Mouse (Mus musculus): ENCODE measurements at regions not wholly inside any gene's neighbourhood (a gene's known extent, or its start where the extent isn't known, plus 50 kb on each side); places are given as distances from the start of the nearest gene placed in this dataset.
A peak's percentile ranks its signal among the peaks of the same experiment; 100 is the strongest.

DNA sequence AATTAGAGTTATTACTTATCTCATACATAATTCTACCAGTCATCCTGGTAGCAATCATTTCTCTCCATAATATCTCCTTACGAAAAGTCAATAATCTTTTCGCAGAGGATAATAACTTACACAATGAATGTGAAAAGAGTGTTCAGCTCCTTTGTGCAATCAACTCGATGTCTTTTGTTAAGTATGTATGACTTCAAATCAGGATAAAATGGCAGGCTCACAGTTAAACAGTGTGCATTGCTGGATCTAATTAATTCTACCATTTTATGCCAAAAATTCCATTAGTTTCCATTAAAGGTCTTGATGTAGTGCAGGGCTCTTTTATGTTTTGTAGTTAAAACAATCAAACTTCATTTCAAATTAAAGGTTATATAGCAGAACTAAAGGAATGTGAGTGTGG, 239.6 kb upstream of the Robo2 start:
- H3K9ac ChIP-seq = no peak overlapping the region
- ATAC-seq (ENCODE audit: insufficient number of reproducible peaks, insufficient read depth, low FRiP score, low TSS enrichment, low read depth) = no peak

DNA sequence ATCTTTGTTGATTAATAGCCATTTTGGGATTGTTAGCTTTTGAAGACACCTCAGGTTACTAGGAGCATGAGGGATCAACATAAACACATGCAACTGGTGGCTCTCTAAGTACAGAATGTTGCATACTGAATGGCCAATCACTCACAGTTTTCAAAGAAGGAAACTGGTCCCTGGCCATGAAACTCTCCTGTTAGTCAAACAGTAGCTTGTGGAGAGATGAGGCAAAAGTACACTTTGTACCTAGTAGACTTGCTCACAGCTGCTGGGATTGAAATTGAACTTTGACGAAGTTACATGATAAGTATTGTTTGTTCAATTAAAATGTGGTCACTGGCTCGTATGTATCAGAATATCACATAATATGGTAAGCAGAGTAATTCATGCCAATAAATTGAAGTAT, 237.6 kb upstream of the Robo2 start:
- Histone ChIP-seq H3K4me1 (no peaks in the 10 kb centered on the region), H3K4me2 (no peak overlapping the region), H3K27me3 (no peaks in the 10 kb centered on the region), H3K4me3 (no peak overlapping the region), H3K9ac (no peak overlapping the region), H3K9me3 (no peaks in the 10 kb centered on the region), H3K36me3 (no peaks in the 10 kb centered on the region), H3K27ac (no peak overlapping the region)
- ATAC-seq (ENCODE audit: insufficient number of reproducible peaks, insufficient read depth, low FRiP score, low TSS enrichment, low read depth) = no peak
- 71% methylated on average over 2 of the region's 2 CpGs for WGBS

More for the DNA sequence above, 239.6 kb upstream of the Robo2 start:
- Histone ChIP-seq H3K27ac (no peak overlapping the region), H3K4me1 (no peaks in the 10 kb centered on the region), H3K4me2 (no peak overlapping the region), H3K27me3 (no peaks in the 10 kb centered on the region), H3K36me3 (no peaks in the 10 kb centered on the region), H3K9me3 (no peaks in the 10 kb centered on the region), H3K4me3 (no peak overlapping the region)
- WGBS = 72% methylated on average over 3 of the region's 3 CpGs

DNA sequence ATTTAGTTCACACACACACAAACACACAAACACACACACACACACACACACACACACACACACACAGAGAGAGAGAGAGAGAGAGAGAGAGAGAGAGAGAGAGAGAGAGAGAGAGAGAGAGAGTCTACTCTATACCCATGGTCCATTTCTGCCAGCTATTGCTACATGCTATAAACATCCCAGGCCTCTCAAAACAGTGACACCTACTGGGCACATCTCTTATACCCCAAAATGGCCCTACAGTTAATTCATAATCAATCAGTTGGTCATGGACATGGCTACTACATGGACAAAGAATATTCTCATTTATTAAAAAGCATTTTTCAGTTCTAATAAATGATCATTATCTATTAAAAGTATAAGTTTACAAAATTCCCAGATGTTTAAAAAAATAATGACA, 236.8 kb upstream of the Robo2 start:
- Histone ChIP-seq H3K4me1 (no peaks in the 10 kb centered on the region), H3K27ac (no peak overlapping the region), H3K4me2 (no peak overlapping the region), H3K36me3 (no peaks in the 10 kb centered on the region), H3K4me3 (no peak overlapping the region), H3K9me3 (no peaks in the 10 kb centered on the region), H3K9ac (no peak overlapping the region), H3K27me3 (no peaks in the 10 kb centered on the region)
- ATAC-seq (ENCODE audit: insufficient number of reproducible peaks, insufficient read depth, low FRiP score, low TSS enrichment, low read depth) = no peak

DNA sequence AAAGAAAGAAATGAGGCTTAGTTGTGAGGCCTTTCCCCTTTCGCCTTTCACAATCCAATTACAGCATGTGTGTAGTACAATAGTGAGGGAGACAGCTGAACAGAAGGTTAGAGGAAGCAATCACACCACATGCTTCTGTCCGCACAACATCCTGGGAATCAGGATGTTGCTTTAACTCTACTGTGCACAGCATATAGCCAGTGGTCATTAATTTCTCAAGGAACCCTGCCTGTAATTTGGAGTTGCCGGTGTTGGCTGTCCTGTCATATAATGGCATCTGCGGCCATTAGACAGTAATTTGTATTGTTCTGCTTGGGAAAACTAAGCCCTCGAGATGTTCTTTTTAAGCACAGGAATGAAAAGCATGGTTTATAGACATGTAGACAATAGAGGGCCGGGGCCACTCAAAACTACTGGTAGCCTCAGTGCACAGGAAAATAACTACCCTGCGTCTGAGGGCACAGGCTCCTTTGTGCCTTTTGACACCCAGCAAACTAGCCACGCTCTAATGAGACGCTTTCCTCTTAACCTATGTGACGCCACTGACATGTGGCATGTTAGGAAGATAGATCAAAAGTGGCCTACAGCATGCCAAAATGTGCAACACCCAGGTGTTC, 233.2 kb upstream of the Robo2 start:
- no peaks in the 10 kb centered on the region for H3K27me3 ChIP-seq
- ATAC-seq (ENCODE audit: insufficient number of reproducible peaks, insufficient read depth, low FRiP score, low TSS enrichment, low read depth) = no peak

DNA sequence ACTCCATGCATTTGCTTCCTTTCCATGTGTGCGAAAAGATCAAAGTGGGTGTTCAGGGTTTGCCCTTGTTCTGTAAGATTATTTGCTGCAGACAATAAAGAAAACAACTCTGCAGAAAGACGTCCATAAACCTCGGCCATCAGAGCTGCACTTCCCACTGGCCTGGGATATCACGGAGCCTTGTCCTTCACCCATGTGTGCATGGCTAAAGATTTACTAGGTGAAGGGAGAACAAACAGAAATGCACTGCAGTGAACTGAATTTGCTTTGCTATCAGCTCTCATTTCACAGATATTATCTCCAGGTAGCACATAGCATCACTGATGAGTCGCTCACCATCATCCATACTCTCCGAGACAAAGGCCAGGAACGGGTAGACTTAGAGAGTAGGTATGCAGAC, 228.2 kb upstream of the Robo2 start:
- H3K9me3 ChIP-seq = no peaks in the 10 kb centered on the region
- no peak overlapping the region for H3K4me3 ChIP-seq
- H3K27me3 ChIP-seq = no peaks in the 10 kb centered on the region
- ATAC-seq (ENCODE audit: insufficient number of reproducible peaks, insufficient read depth, low FRiP score, low TSS enrichment, low read depth) = no peak
- no peaks in the 10 kb centered on the region for H3K36me3 ChIP-seq
- whole genome bisulfite sequencing = 75% methylated on average over 7 of the region's 7 CpGs
- H3K27ac ChIP-seq = no peak overlapping the region
- H3K4me2 ChIP-seq = no peak overlapping the region
- no peak overlapping the region for H3K9ac ChIP-seq
- no peaks in the 10 kb centered on the region for H3K4me1 ChIP-seq

More for the DNA sequence above, 233.2 kb upstream of the Robo2 start:
- H3K9me3 ChIP-seq = no peaks in the 10 kb centered on the region
- no peaks in the 10 kb centered on the region for H3K36me3 ChIP-seq
- H3K27ac ChIP-seq = no peak overlapping the region
- no peak overlapping the region for H3K4me3 ChIP-seq
- H3K4me2 ChIP-seq = no peak overlapping the region
- H3K4me1 ChIP-seq = no peaks in the 10 kb centered on the region
- 75% methylated on average over 10 of the region's 10 CpGs for WGBS
- no peak overlapping the region for H3K9ac ChIP-seq

DNA sequence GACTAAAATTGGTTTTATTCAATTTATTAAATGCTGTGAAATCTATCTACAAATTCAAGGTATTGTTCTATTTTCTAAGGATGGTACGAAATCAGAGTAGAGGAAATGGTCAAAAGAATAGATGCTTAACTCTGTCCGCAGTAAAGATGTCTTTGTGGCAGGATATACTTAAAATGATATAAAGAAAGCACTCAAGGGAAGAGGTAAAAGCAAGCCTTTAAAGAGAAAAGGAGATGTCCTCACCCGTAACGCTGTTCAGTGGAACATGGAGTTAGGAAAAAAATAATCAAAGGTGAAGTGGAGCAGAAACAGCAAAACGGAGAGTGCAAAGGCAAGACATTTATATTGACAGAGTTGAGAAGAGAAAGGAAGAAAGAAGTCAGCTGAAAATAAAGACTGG, 226.0 kb upstream of the Robo2 start:
- ATAC-seq (ENCODE audit: insufficient number of reproducible peaks, insufficient read depth, low FRiP score, low TSS enrichment, low read depth) = no peak
- Histone ChIP-seq H3K9ac (no peak overlapping the region), H3K9me3 (no peaks in the 10 kb centered on the region), H3K4me1 (no peaks in the 10 kb centered on the region), H3K36me3 (no peaks in the 10 kb centered on the region), H3K4me3 (no peak overlapping the region), H3K27ac (no peak overlapping the region), H3K4me2 (no peak overlapping the region), H3K27me3 (no peaks in the 10 kb centered on the region)
- WGBS = 69% methylated on average over 5 of the region's 5 CpGs

DNA sequence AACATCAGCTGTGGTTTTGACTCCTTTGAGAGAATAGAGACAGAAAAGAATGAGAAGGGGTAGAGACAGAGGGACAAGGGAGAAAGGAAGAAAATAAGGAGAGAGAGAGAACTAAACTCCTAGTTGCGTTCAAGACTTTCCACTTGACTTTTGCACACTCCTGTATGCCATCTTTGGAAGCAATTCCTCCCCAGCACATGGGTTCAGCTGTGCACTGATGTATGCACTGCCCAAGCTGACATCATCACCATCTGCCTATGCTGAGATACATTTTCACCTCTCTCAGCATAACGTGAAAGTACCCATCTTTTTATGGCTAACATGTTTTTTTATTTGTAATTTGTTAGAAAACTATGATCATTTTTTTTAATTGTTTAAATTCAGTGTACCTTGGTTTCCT, 214.2 kb upstream of the Robo2 start:
- 88% methylated on average over 2 of the region's 2 CpGs for WGBS
- Histone ChIP-seq H3K9ac (no peak overlapping the region), H3K4me2 (no peak overlapping the region), H3K4me3 (no peak overlapping the region), H3K27me3 (no peaks in the 10 kb centered on the region), H3K36me3 (no peaks in the 10 kb centered on the region), H3K27ac (no peak overlapping the region), H3K9me3 (no peaks in the 10 kb centered on the region), H3K4me1 (no peaks in the 10 kb centered on the region)
- no peak for ATAC-seq (ENCODE audit: insufficient number of reproducible peaks, insufficient read depth, low FRiP score, low TSS enrichment, low read depth)

DNA sequence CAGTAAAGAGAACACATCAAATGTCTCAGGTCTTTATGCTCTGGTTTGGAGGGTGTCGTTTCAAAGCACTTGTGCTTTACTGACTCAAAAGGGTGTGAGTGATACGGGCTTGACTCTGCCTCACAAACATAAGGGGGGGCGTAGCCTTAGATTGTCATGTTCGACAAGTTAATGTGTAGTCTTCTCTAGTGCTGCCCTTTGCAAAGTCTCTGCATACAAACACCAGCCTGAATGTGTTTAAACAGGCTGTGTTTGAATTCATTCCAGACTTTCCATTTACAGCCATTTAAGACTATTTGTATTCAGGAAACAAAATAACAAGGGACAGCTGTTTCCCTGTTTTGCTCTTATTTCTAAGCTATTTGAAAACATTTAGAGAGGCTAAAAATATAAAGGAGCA, 200.4 kb upstream of the Robo2 start:
- no peak overlapping the region for H3K9ac ChIP-seq
- WGBS = 20% methylated on average over 4 of the region's 4 CpGs
- H3K4me2 ChIP-seq = 0 out of 2 replicates have a peak overlapping the region, but pooled peaks have one; percentile 22
- peaks cover 7% of the 10 kb centered on the region for H3K4me1 ChIP-seq
- H3K27me3 ChIP-seq = 0 out of 2 replicates have a peak, but pooled peaks cover 3% of the 10 kb centered on the region
- no peak overlapping the region for H3K27ac ChIP-seq
- H3K4me3 ChIP-seq = no peak overlapping the region
- ATAC-seq (ENCODE audit: insufficient number of reproducible peaks, insufficient read depth, low FRiP score, low TSS enrichment, low read depth) = no peak
- H3K9me3 ChIP-seq = no peaks in the 10 kb centered on the region
- no peaks in the 10 kb centered on the region for H3K36me3 ChIP-seq

DNA sequence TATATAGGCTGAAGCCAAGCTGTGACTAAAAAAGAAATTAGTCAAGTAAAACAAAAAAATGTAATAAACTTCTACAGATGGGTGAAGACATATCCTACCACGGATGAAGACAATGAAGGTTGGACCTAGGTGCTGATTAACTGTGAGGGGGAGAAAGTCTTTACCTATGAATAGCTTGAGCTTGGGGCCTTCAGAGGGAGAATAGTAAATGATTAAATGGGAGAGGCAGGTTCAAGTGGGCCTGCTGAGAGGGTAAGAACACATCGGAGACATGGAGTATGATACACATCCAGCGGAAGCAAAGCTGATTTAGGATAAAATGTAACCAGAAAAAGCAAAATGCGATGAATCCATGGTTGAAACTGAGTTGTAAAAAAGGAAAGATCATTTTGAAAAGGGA, 197.9 kb upstream of the Robo2 start:
- Histone ChIP-seq H3K4me3 (no peak overlapping the region), H3K27me3 (0 out of 2 replicates have a peak, but pooled peaks cover 3% of the 10 kb centered on the region), H3K4me2 (no peak overlapping the region), H3K4me1 (peaks cover 7% of the 10 kb centered on the region), H3K36me3 (no peaks in the 10 kb centered on the region), H3K27ac (no peak overlapping the region), H3K9me3 (no peaks in the 10 kb centered on the region), H3K9ac (no peak overlapping the region)
- no peak for ATAC-seq (ENCODE audit: insufficient number of reproducible peaks, insufficient read depth, low FRiP score, low TSS enrichment, low read depth)
- 84% methylated on average over 4 of the region's 4 CpGs for WGBS

DNA sequence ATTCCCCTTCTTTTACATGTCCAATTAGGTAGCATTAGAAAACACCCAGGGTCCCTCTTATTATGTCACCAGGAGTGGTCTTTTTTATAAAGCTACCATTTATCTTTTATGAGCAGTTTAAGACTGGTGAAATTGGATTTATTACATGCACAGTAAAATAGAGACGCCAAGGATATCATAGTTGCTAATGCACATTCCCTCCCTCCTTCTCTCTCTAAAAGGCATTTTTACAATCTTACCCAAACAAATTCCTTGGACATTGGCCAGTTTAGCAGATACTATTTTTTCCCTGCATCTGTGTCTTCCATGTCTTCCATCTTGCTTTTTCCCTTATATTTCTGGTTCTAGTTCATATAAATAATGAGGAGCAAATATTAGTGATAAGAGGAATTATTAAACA, 186.7 kb upstream of the Robo2 start:
- WGBS = 73% methylated on average over 1 of the region's 1 CpGs
- Histone ChIP-seq H3K4me3 (no peak overlapping the region), H3K4me2 (no peak overlapping the region), H3K27ac (no peak overlapping the region), H3K9me3 (no peaks in the 10 kb centered on the region), H3K4me1 (no peaks in the 10 kb centered on the region), H3K9ac (no peak overlapping the region), H3K36me3 (no peaks in the 10 kb centered on the region), H3K27me3 (no peaks in the 10 kb centered on the region)
- no peak for ATAC-seq (ENCODE audit: insufficient number of reproducible peaks, insufficient read depth, low FRiP score, low TSS enrichment, low read depth)

DNA sequence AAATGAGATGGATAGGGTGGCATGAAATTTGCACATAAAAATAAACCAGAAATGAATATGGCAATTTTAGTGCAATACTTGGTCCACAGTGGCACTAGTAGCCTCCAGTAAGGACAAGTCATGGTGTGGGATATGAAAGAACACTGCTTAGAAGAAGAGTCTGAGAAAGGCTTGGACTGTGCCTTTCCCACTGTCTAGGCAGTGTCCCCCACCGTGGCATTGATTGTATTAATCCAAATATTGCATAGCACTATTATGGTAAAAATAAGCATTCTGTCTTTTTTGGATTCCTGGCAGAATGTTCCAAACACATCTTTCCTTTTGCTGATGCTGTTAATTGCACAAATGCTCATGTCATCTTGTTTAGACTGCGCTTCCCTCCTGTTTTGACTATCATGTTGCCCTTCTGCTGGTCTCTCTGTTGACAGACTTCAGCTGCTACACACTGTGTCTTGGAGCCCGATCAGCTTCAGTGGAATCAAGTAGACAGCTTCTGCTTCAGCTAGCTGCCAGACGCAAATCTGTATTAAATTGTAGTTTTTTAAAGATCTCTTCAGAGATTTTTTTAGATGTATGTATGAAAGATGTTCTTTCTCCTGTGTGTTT, 186.2 kb upstream of the Robo2 start:
- no peak for ATAC-seq (ENCODE audit: insufficient number of reproducible peaks, insufficient read depth, low FRiP score, low TSS enrichment, low read depth)

DNA sequence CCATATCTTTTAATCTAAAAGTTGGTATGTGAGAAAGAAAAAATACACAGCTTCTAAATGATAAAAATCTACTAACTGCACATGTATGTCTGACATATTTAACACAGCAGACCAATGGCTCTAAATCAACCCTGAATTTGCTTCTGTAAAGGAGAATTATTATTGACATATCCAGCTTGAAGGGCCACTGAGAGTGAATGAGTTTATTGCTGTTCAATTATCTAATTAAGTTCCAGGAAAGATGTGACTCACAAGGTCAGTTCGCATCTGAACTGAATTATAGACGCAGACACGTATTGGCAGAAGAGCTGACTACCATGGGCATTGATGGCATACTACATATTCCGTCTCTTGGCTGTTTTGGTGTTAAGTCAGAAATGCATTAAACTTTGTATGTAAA, 180.3 kb upstream of the Robo2 start:
- H3K4me3 ChIP-seq = no peak overlapping the region
- H3K27me3 ChIP-seq = no peaks in the 10 kb centered on the region
- WGBS = 39% methylated on average over 4 of the region's 4 CpGs
- ATAC-seq (ENCODE audit: insufficient number of reproducible peaks, insufficient read depth, low FRiP score, low TSS enrichment, low read depth) = no peak
- H3K9ac ChIP-seq = no peak overlapping the region
- no peak overlapping the region for H3K4me2 ChIP-seq
- H3K9me3 ChIP-seq = no peaks in the 10 kb centered on the region
- H3K4me1 ChIP-seq = no peaks in the 10 kb centered on the region
- no peaks in the 10 kb centered on the region for H3K36me3 ChIP-seq
- H3K27ac ChIP-seq = no peak overlapping the region

More for the DNA sequence above, 186.2 kb upstream of the Robo2 start:
- Histone ChIP-seq H3K4me2 (no peak overlapping the region), H3K27me3 (no peaks in the 10 kb centered on the region), H3K9me3 (no peaks in the 10 kb centered on the region), H3K4me1 (no peaks in the 10 kb centered on the region), H3K36me3 (no peaks in the 10 kb centered on the region), H3K9ac (no peak overlapping the region), H3K4me3 (no peak overlapping the region), H3K27ac (no peak overlapping the region)
- 58% methylated on average over 4 of the region's 4 CpGs for WGBS

Data from embryonic facial prominence, embryonic 13.5 days (tissue).